Mouse (Mus musculus): ENCODE measurements around the gene Slc2a8. TPM values are rescaled to one million over a fixed set of nuclear protein-coding genes. Genes with fewer than 3 reads are reported as not detected.
"Not testable (repeated sequence)": the region's sequence is repeated elsewhere in the genome, so short reads cannot be mapped to it uniquely, and the experiment has no call there.

The Slc2a8 gene
- polyA plus RNA-seq (2015; fragmentation: Nextera tagmentation; extraction: Ambion mirVana) = 16.8 and 19.3 TPM in 2 replicates

DNA sequence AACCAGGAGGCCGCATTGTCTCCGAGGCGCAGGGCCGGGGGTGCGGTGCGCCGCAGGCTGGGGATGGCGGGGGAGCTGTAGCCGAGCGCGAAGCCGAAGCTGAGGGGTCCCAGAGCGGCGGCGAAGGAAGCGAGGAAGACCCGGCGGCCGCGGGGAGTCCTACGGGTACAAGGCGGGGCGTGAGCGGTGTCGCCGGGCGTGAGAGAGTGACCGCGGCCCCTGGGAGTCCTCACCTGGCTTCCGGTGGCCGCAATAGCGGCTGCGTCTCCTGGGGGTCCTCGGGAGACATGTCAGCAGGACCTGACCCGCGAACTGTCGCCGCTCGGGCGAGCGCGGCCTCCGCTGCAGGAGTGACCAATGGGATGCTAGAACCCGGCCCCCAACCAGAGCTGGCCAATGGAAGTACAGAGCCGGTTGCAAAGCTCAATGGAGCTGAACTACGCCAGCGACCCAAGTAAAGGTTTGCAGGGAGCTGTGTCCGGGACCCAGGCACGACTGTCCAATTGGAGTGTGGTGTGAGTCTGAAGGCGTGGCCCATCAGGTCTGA, at the start of gene Slc2a8:
TSS of gene Slc2a8 (minus strand) at position 359 of the 547 bp plus-strand sequence.
- Histone ChIP-seq H3K4me3 (replicated peaks) (peak within 1 kb of the TSS; percentile 81), H3K27ac (peak within 1 kb of the TSS; percentile 72), H3K9ac (peak within 1 kb of the TSS; percentile 81), H3K9me3 (no peaks in the 10 kb centered on the region), H3K36me3 (no peaks in the 10 kb centered on the region), H3K4me2 (replicated peaks) (peak within 1 kb of the TSS; percentile 98), H3K27me3 (replicated peaks) (no peaks in the 10 kb centered on the region), H3K4me1 (replicated peaks) (peaks cover 8% of the 10 kb centered on the region)
- peak; percentile 98 for ATAC-seq
- WGBS = under 1% methylated on average over 43 of the region's 50 CpGs

DNA sequence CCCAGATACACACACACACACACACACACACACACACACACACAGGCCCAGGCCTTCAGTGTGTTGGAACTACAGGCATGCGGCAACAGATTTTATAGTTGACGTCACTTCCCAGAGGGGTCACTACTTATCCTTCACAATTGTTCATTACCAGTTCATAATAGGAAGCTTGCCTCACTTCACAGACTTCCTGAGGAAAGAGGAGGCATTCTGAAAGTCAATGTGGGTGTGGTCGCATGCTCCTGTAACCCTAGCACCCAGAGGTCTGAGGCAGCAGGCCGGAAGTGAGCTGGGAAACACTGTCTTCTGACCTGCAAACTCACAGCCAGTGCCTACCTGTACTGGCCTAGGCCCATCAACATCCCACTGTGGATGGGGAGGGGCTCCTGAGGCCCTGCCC, 43.2 kb upstream of the Slc2a8 start:
- Histone ChIP-seq H3K9ac (no peak overlapping the region), H3K27ac (no peak overlapping the region), H3K36me3 (no peaks in the 10 kb centered on the region), H3K4me3 (replicated peaks) (no peak overlapping the region), H3K4me1 (replicated peaks) (no peaks in the 10 kb centered on the region), H3K4me2 (replicated peaks) (no peak overlapping the region), H3K9me3 (no peaks in the 10 kb centered on the region), H3K27me3 (replicated peaks) (no peaks in the 10 kb centered on the region)
- no peak; the same call in 1 of the 2 replicates for ATAC-seq
- WGBS = 69% methylated on average over 4 of the region's 4 CpGs

DNA sequence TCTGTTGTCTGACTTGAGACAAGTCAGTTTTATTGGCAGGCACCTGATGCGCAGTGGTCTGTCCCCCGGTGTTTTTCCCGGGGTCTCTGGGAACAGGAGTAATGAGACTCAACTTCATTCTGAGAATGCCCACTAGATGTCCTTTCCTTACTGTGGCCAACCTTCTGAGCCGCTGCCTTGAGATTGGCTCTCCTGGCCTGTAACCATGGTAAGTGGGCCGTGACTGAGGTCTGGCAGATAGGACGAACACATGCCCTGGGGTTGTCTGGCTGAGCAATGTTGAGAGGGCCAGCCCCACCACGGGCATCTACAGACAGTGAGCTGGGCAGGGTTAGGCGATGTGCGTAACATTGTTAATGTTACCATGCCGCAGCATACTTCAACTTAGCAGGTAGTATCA, 42.7 kb upstream of the Slc2a8 start:
- WGBS = 69% methylated on average over 10 of the region's 10 CpGs
- no peaks in the 10 kb centered on the region for H3K9me3 ChIP-seq
- no peak overlapping the region for H3K4me3 ChIP-seq (replicated peaks)
- no peaks in the 10 kb centered on the region for H3K36me3 ChIP-seq
- no peak overlapping the region for H3K9ac ChIP-seq
- ATAC-seq = no peak
- H3K27me3 ChIP-seq (replicated peaks) = no peaks in the 10 kb centered on the region
- no peak overlapping the region for H3K27ac ChIP-seq
- no peaks in the 10 kb centered on the region for H3K4me1 ChIP-seq (replicated peaks)
- no peak overlapping the region for H3K4me2 ChIP-seq (replicated peaks)

DNA sequence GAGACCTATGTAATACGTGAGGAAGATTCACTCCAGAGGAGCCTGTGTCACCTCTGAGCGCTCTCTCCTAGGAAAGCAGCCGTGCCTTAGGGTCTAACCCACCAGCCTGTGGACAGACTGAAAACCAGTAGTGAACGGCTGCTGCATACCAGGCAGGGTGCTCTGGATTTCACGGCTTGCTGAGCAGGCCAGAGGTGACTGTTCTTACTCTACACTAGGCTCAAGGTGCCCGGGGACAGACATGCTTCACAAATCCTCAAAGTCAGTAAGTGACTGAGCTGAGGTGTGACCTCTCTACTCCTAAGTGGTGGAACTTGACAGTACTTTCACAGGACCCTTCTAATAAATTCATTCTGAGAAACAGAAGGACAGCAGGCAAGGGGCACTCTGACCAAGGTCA, 41.0 kb upstream of the Slc2a8 start:
- H3K4me1 ChIP-seq (replicated peaks) = no peaks in the 10 kb centered on the region
- no peak overlapping the region for H3K9ac ChIP-seq
- no peaks in the 10 kb centered on the region for H3K27me3 ChIP-seq (replicated peaks)
- no peak overlapping the region for H3K4me3 ChIP-seq (replicated peaks)
- no peak overlapping the region for H3K27ac ChIP-seq
- no peaks in the 10 kb centered on the region for H3K36me3 ChIP-seq
- H3K9me3 ChIP-seq = no peaks in the 10 kb centered on the region
- WGBS = 75% methylated on average over 6 of the region's 6 CpGs
- no peak overlapping the region for H3K4me2 ChIP-seq (replicated peaks)
- no peak for ATAC-seq

DNA sequence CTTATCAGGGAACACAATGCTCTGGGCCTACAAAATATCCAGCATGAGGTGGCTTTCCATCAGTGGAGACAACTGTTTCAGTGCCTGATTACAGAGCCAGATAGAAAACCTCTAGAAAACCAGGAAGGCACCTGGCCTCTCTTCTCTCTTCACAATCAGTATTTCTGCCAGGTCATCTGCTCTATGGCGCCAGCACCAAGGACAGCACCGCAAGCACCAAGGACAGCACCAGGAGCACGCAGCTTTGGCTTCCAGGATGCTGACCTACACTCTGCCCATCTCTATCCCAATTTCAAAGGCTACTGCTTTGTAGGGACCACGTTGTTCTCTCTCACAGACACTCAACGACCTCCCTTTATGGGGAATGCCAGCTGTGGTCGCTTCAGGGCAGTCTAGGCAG, 36.1 kb upstream of the Slc2a8 start:
- no peak for ATAC-seq
- Histone ChIP-seq H3K4me1 (replicated peaks) (no peaks in the 10 kb centered on the region), H3K4me2 (replicated peaks) (no peak overlapping the region), H3K36me3 (no peaks in the 10 kb centered on the region), H3K9ac (no peak overlapping the region), H3K9me3 (no peaks in the 10 kb centered on the region), H3K27ac (no peak overlapping the region), H3K27me3 (replicated peaks) (no peaks in the 10 kb centered on the region), H3K4me3 (replicated peaks) (no peak overlapping the region)
- 5% methylated on average over 6 of the region's 6 CpGs for WGBS

DNA sequence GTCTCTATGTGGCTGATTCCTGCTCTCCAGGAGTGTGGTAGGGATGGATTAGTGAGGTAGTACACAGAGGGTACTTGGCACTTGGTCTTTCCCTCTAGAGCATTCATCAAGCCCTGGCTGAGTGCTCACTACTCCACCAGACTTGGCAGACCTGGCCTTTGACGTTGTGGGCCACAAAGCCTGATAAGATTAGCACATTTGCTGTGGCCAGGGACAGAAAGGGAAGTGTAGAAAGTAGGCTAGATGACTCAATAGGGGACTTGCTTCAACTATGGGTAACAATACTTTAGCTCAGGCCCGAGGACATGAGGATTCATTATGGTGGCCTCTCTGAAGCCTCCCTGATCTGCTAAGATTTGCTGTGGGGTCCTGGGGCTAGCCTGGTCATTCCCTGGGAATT, 35.3 kb upstream of the Slc2a8 start:
- H3K27me3 ChIP-seq (replicated peaks) = no peaks in the 10 kb centered on the region
- no peak overlapping the region for H3K4me3 ChIP-seq (replicated peaks)
- no peaks in the 10 kb centered on the region for H3K36me3 ChIP-seq
- WGBS = 84% methylated on average over 2 of the region's 2 CpGs
- H3K9ac ChIP-seq = no peak overlapping the region
- H3K4me1 ChIP-seq (replicated peaks) = no peaks in the 10 kb centered on the region
- no peak for ATAC-seq
- no peak overlapping the region for H3K4me2 ChIP-seq (replicated peaks)
- no peaks in the 10 kb centered on the region for H3K9me3 ChIP-seq
- no peak overlapping the region for H3K27ac ChIP-seq

DNA sequence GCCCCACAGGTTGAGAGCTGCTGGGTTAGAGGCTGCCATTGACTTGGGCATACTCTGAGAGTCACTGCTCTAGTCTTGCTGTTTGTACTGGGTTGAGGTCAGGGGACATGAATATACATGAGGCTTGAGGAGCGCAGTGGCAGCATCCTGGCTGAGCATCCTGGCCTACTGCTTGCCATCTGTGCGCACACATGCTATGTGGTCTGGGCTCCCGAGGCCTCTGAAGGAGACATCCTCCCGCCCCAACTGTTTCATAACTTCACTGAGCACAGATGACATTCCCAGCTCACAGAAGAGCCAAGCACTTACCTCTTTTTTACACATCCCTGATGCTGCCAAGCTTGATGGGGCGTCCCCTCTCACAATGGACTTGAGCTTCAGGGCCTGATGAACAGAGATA, 33.0 kb upstream of the Slc2a8 start:
- no peaks in the 10 kb centered on the region for H3K27me3 ChIP-seq (replicated peaks)
- no peaks in the 10 kb centered on the region for H3K4me1 ChIP-seq (replicated peaks)
- no peak overlapping the region for H3K4me2 ChIP-seq (replicated peaks)
- 88% methylated on average over 5 of the region's 5 CpGs for WGBS
- no peaks in the 10 kb centered on the region for H3K9me3 ChIP-seq
- no peak overlapping the region for H3K4me3 ChIP-seq (replicated peaks)
- H3K9ac ChIP-seq = no peak overlapping the region
- no peak for ATAC-seq
- no peak overlapping the region for H3K27ac ChIP-seq
- H3K36me3 ChIP-seq = no peaks in the 10 kb centered on the region

DNA sequence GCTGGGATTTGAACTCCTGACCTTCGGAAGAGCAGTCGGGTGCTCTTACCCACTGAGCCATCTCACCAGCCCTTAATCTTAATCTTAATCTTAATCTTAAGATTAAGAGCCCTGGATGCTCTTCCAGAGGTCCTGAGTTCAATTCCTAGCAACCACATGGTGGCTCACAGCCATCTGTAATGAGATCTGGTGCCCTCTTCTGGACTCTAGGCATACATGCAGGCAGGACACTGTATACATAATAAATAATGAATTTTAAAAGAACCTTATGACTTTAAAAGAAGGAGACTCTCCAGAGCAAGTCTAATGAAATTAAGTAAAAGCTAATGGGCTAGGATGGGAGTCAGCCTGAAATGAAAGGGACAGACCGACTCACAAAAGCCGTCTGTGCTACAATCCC, 27.2 kb upstream of the Slc2a8 start:
- not testable (repeated sequence) for H3K36me3 ChIP-seq; H3K4me3 ChIP-seq (replicated peaks); H3K9me3 ChIP-seq; H3K9ac ChIP-seq; H3K4me2 ChIP-seq (replicated peaks); H3K27ac ChIP-seq; ATAC-seq; H3K27me3 ChIP-seq (replicated peaks); H3K4me1 ChIP-seq (replicated peaks)
- 87% methylated on average over 4 of the region's 4 CpGs for WGBS

DNA sequence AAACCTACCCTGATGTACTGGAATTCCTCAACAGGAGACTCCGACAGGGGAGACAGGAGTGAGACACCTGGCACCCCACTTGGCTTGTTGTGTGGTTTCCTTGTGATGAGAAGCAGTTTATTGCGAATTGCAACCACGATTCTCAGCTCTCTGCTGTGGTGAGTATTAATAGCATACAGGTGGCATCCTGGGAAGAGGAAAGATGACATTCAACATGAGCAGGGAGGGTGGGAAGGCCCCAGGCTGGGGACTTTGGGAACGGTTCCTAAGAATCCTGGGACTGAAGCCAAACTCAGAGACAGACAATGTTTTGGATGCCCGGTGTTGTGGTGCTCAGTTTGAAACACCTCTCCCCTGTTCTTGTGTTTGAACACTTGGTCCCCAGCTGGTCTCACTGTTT, 23.2 kb upstream of the Slc2a8 start:
- WGBS = 74% methylated on average over 5 of the region's 5 CpGs
- no peaks in the 10 kb centered on the region for H3K27me3 ChIP-seq (replicated peaks)
- no peak for ATAC-seq
- no peaks in the 10 kb centered on the region for H3K4me1 ChIP-seq (replicated peaks)
- H3K4me3 ChIP-seq (replicated peaks) = no peak overlapping the region
- H3K9me3 ChIP-seq = no peaks in the 10 kb centered on the region
- H3K9ac ChIP-seq = no peak overlapping the region
- no peak overlapping the region for H3K27ac ChIP-seq
- 0 out of 2 replicates have a peak, but pooled peaks cover 5% of the 10 kb centered on the region for H3K36me3 ChIP-seq
- H3K4me2 ChIP-seq (replicated peaks) = no peak overlapping the region

DNA sequence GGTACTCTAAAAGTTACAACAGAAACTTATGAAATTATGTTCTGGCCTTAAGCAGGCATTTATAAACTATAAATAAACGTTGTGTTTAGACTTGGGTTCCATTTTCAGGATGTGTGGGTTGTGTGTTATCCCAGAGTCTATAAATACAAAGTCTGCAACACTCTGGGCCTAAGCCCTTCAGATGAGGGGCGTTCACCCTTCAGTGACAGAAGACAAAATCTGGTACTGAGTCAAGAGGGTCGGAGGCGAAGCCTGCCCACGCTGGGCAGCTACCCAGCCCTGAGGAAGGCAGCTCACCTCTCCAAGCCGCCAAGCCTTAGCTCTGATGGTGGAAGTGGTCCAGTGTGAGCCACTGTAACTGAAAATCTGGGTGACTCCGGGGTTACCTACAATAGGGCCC, 20.3 kb upstream of the Slc2a8 start:
- H3K36me3 ChIP-seq = 0 out of 2 replicates have a peak, but pooled peaks cover 5% of the 10 kb centered on the region
- no peak overlapping the region for H3K4me3 ChIP-seq (replicated peaks)
- 91% methylated on average over 7 of the region's 7 CpGs for WGBS
- H3K27ac ChIP-seq = no peak overlapping the region
- H3K4me1 ChIP-seq (replicated peaks) = no peaks in the 10 kb centered on the region
- H3K9ac ChIP-seq = no peak overlapping the region
- no peaks in the 10 kb centered on the region for H3K9me3 ChIP-seq
- no peaks in the 10 kb centered on the region for H3K27me3 ChIP-seq (replicated peaks)
- H3K4me2 ChIP-seq (replicated peaks) = no peak overlapping the region
- ATAC-seq = no peak

DNA sequence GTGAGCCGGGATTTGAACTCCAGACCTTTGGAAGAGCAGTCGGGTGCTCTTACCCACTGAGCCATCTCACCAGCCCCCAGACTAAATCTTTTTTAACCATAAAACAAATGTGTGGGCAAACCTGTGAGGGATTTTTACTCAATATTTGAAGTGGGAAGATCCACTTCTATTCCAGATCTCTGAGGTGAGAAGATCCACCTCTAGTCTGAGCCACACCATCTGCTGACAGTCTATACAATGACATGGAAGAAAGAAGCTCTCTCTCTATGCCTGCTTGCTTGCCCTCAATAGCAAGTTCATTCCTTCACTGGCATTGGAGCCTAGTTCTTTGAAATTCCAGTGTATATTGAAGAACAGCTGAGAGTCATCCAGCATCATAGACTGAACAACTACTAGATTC, 17.9 kb upstream of the Slc2a8 start:
- no peaks in the 10 kb centered on the region for H3K36me3 ChIP-seq
- H3K4me2 ChIP-seq (replicated peaks) = no peak overlapping the region
- no peak overlapping the region for H3K27ac ChIP-seq
- H3K27me3 ChIP-seq (replicated peaks) = no peaks in the 10 kb centered on the region
- no peak overlapping the region for H3K4me3 ChIP-seq (replicated peaks)
- WGBS = 76% methylated on average over 2 of the region's 2 CpGs
- H3K9ac ChIP-seq = no peak overlapping the region
- H3K9me3 ChIP-seq = no peaks in the 10 kb centered on the region
- no peak for ATAC-seq
- H3K4me1 ChIP-seq (replicated peaks) = no peaks in the 10 kb centered on the region

DNA sequence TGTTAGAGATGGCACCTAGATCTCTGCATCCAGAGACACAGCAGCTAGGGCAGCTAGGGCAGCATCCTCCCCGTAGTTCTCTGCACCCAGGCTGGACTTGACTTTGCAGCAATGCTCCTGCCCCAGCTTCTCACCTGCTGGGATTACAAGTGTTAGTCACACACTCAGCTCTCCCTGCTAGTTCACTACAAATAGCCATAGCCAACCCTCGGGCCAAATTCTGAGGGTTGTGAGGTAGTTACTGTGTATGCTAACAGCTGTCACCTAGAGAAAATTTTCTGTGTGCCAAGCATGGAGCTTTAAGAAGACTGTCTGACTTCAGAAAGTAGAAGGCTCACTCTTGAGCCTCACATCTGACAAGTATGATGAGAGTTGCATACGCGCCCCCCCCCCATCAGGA, 15.9 kb upstream of the Slc2a8 start:
- ATAC-seq = no peak
- no peaks in the 10 kb centered on the region for H3K27me3 ChIP-seq (replicated peaks)
- WGBS = 86% methylated on average over 4 of the region's 4 CpGs

DNA sequence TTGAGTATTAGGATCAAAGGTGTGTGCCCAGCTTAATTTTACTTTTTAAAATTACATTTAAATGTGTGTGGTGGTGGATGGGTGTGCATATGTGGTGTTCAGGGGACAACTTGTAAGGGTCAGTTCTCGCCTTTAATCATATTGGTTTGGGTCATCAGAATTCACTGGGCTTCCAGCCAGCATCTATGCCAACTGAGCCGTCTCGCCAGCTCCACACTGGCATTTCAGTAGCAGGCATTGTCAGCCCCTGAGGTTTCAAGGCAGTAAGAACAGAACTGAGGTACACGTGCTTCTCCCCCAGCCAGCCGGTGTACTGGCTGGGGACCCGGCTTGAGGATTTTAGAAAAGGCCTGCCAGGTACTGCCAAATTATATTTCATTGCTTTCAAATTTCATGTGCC, 15.2 kb upstream of the Slc2a8 start:
- H3K36me3 ChIP-seq = no peaks in the 10 kb centered on the region
- WGBS = 84% methylated on average over 6 of the region's 6 CpGs
- H3K4me1 ChIP-seq (replicated peaks) = no peaks in the 10 kb centered on the region
- no peak overlapping the region for H3K27ac ChIP-seq
- no peak overlapping the region for H3K9ac ChIP-seq
- no peaks in the 10 kb centered on the region for H3K27me3 ChIP-seq (replicated peaks)
- no peak overlapping the region for H3K4me3 ChIP-seq (replicated peaks)
- H3K9me3 ChIP-seq = no peaks in the 10 kb centered on the region
- H3K4me2 ChIP-seq (replicated peaks) = no peak overlapping the region
- ATAC-seq = no peak

More for the DNA sequence above, 15.9 kb upstream of the Slc2a8 start:
- Histone ChIP-seq H3K9ac (no peak overlapping the region), H3K4me3 (replicated peaks) (no peak overlapping the region), H3K27ac (no peak overlapping the region), H3K36me3 (no peaks in the 10 kb centered on the region), H3K9me3 (no peaks in the 10 kb centered on the region), H3K4me2 (replicated peaks) (no peak overlapping the region), H3K4me1 (replicated peaks) (no peaks in the 10 kb centered on the region)
